Mouse (Mus musculus) spleen, embryonic (tissue): ENCODE measurements around the gene Zan.
"Not testable (repeated sequence)": the region's sequence is repeated elsewhere in the genome, so short reads cannot be mapped to it uniquely, and the experiment has no call there.

Source experiments
- CTCF ChIA-PET: fragments of 350-600 bp; sonication (Branson Sonifier 250); formaldehyde crosslinking; loops from one replicate; lab custom pipeline; 2022; lab: Charles Lee

Zan gene

GRCm38 (mm10) chr5:137501709-137502666 is 25.1 kb upstream of the Zan start, which contains the start of gene Pop7:
Gene Pop7, minus strand, starts transcription at chr5:137502518.
- CTCF ChIA-PET = interaction anchor here (0.5 to 1.6 kb wide), 3 partner anchors 9 to 29 kb away, joined by 3 to 5 read pairs (median 3); no protein-coding TSS in a partner anchor

- CTCF ChIA-PET = no interaction called here
Measured at GRCm38 (mm10) chr5:137500186-137500585, 23.3 kb upstream of the Zan start.

- CTCF ChIA-PET = no interaction called here
Measured at GRCm38 (mm10) chr5:137493831-137494230, 17.0 kb upstream of the Zan start.

- CTCF ChIA-PET = no interaction called here
Measured at GRCm38 (mm10) chr5:137491559-137491958, 14.7 kb upstream of the Zan start.

GRCm38 (mm10) chr5:137487616-137488015 is 10.8 kb upstream of the Zan start:
- CTCF ChIA-PET = no interaction called here

- CTCF ChIA-PET = interaction anchor here (0.6 kb wide), 2 partner anchors 33 to 1411 kb away, joined by 3 to 6 read pairs; no protein-coding TSS in a partner anchor
Measured at GRCm38 (mm10) chr5:137485851-137486155, 8.9 kb upstream of the Zan start.

GRCm38 (mm10) chr5:137485071-137485850 is 8.4 kb upstream of the Zan start:
- CTCF ChIA-PET = interaction anchor here (0.6 kb wide), 2 partner anchors 32 to 1411 kb away, joined by 3 to 6 read pairs; no protein-coding TSS in a partner anchor

- CTCF ChIA-PET = no interaction called here
Measured at GRCm38 (mm10) chr5:137481897-137482296, 5.0 kb upstream of the Zan start.

GRCm38 (mm10) chr5:137481138-137481537 is 4.3 kb upstream of the Zan start:
- CTCF ChIA-PET = interaction anchor here (0.6 to 0.7 kb wide), 2 partner anchors 88 to 198 kb away, joined by 4 to 5 read pairs; no protein-coding TSS in a partner anchor

- CTCF ChIA-PET = no interaction called here
Measured at GRCm38 (mm10) chr5:137474351-137474750, 2.5 kb downstream of the Zan start.

- CTCF ChIA-PET = no interaction called here
Measured at GRCm38 (mm10) chr5:137472252-137472904, 4.5 kb downstream of the Zan start.

GRCm38 (mm10) chr5:137466946-137467345 is 9.9 kb downstream of the Zan start:
- CTCF ChIA-PET = no interaction called here

GRCm38 (mm10) chr5:137465049-137465448 is 11.8 kb downstream of the Zan start:
- CTCF ChIA-PET = no interaction called here

- CTCF ChIA-PET = interaction anchor here (0.6 kb wide), 1 partner anchor 64 kb away, joined by 3 read pairs; no protein-coding TSS in a partner anchor
Measured at GRCm38 (mm10) chr5:137455866-137456591, 20.8 kb downstream of the Zan start.

- CTCF ChIA-PET = interaction anchor here (0.6 kb wide), 1 partner anchor 65 kb away, joined by 3 read pairs; no protein-coding TSS in a partner anchor
Measured at GRCm38 (mm10) chr5:137455206-137455605, 21.7 kb downstream of the Zan start.

- CTCF ChIA-PET = no interaction called here
Measured at GRCm38 (mm10) chr5:137445536-137445935, 31.3 kb downstream of the Zan start.

- CTCF ChIA-PET = no interaction called here
Measured at GRCm38 (mm10) chr5:137440216-137440855, 36.5 kb downstream of the Zan start.

GRCm38 (mm10) chr5:137433889-137434288 is 43.0 kb downstream of the Zan start:
- CTCF ChIA-PET = no interaction called here

GRCm38 (mm10) chr5:137430402-137430801 is 46.5 kb downstream of the Zan start:
- CTCF ChIA-PET = not testable (repeated sequence)

- CTCF ChIA-PET = interaction anchor here (0.6 kb wide), 1 partner anchor 1562 kb away, joined by 4 read pairs; no protein-coding TSS in a partner anchor
Measured at GRCm38 (mm10) chr5:137425648-137426047, 51.2 kb downstream of the Zan start.
